Comparison of ENCODE assay signal across 16 mouse cellular contexts in genomic region chr11:64071536-64071935, GRCm38 (mm10).
"Had no signal": no experiment of that assay in that cellular context is flagged by ENCODE, and none has a peak within 500 bp of the region (broad histone marks: within the 10 kb centered on the region; RNA-seq: fewer than 3 reads in every experiment).

No protein-coding gene starts in this region.

- H3K27me3 ChIP-seq: neural tube, embryonic 13.5 days; neural tube, embryonic 15.5 days; stomach, embryonic 15.5 days had no signal

- H3K4me1 ChIP-seq: neural tube, embryonic 13.5 days; neural tube, embryonic 15.5 days; stomach, embryonic 15.5 days had no signal

- H3K4me3 ChIP-seq: neural tube, embryonic 13.5 days; neural tube, embryonic 15.5 days; stomach, embryonic 15.5 days had no signal

- H3K27ac ChIP-seq: neural tube, embryonic 13.5 days; neural tube, embryonic 15.5 days; stomach, embryonic 15.5 days; stomach, postnatal 0 days had no signal

- H3K9me3 ChIP-seq: neural tube, embryonic 13.5 days; neural tube, embryonic 15.5 days; stomach, embryonic 15.5 days had no signal

- DNase-seq: retina, postnatal 1 day; right cerebral cortex, adult 18-20 months; right cerebral cortex, postnatal 14 days; right cerebral cortex, postnatal 25 days; right cerebral cortex, postnatal 4 days; spleen, adult 18-20 months; thymus, adult 18-20 months; thymus, adult 2 months; thymus, postnatal 14 days; thymus, postnatal 25 days; thymus, postnatal 36 days; thymus, postnatal 4 days had no signal
